Mouse (Mus musculus) ovary, postnatal 10 days (tissue): Measurements from ENCODE around the gene Fgd2.

Experiments
- DNase-seq: peaks from one replicate; pipeline ENCODE4 v3.0.0; 2022; ENCODE audit warnings: low spot score

Fgd2 gene

DNA sequence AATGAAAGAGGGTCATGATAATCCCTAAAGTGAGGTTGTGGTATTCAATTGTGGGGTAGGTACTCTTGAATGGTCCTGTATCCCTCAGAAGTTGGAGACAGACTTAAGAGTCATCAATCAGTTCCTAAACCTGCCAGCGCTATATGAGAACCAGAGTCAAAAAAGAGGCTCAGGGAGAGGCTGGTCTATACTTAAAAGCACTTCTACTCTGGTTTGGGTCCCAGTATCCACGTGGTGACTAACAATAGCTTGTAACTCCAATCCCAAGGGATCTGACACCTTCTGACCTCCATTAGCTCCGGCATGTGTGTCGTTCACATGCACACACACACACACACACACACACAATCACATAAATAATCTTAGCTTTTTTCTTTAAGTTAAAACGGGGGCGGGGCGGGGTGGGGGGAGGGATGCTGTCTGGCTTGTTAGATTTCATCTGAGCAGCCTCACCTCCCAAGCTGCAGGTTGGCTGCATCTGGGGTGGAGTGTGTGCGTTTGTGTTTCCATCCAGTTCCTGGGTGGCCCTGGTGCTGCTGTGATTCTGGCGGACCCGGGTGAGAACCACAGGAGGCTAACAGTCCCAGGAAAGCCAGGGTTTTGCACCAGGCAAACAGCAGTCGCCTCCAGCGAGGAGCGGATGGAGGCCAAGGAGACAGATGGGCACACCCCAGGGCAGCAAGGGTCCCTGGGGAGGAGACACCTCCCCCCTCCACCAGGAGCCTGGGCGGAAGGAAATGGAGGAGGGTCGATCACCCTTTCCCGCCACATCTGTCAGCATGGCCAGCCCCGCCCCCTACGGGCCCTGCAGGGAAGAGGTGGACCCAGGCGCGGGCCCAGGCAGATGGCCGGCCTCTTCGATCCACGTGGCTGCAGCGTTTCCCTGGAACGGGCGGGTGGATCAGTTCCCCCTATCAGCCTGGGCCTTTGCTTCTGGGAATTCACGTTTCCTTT, 37.0 kb downstream of the Fgd2 start:
- peak; percentile 65 for DNase-seq

DNA sequence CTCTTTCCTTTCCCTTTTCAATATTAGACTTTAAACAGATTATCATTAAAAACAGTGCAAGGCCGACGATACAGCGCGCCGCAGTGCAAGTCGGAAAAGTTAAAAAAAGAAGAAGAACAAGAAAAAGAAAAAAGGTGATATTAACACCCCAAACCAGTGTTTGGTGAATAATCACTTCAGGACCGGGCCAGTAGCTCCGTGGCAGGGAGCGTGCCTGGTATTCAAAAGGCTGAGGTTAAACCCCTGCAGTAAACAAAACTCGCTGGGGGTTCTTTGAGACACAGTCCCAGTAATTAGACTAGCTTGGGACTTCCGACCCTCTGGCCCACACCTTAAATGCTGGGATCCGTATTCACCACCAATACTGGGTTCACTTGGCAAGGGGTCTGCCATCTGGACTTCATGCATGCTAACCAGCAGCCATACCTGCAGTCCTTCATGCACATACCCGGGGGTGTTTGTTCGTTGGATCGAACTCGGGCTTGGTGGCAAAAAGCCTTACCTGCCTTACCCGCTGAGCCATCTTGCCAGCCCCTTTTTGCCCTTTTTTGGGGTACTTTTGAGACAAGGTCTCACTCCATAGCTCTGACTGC, 37.8 kb downstream of the Fgd2 start:
- no peak for DNase-seq

DNA sequence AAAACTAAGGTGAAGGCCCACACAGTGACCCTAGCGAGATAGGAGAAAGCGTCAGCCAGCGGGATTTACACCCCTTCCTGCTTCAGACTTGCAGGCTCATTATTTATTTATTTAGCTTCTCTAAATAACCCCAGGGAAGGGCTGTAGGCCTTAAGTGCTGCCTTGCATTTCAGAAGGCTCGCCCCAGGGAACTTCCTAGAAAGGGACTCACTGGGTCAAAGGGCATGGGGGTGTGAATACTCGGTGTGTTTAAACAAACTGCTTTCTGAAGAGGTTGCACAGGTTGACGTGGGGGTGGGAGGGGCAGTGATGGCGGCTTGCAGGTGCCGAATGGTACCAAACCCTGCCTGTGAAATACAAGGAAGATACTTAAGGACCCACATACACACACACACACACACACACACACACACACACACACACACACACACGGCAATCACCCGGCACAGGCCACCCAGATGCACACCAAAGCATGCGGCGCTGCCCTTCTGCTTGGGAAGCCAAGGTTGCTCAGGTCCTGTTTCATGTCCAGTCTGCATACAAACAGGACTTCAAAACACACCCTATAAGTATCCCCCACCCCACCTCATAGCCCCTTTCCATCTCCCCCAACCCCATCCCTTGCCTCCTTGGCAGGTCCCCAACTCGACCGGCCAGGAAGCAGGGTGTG, 38.7 kb downstream of the Fgd2 start:
- DNase-seq: no peak

DNA sequence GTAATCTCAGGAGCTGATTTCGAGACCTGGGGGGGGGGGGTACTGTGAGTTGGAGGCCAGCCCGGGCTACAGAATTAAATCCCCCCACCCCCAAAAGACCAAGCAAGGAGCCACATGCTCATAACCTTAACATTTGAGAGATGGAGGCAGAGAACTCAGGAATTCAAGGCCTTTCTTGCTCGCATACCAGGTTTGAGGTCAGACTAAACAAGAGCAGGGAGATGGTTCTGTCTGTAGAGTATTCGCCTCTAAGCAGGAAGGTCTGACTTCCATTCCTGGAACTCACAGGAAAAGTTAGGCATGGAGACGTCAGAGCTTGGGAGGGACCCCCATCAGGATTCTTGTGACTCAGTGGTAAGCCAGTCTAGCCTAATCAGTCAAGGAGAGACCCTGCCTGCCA, 39.3 kb downstream of the Fgd2 start:
- no peak for DNase-seq

DNA sequence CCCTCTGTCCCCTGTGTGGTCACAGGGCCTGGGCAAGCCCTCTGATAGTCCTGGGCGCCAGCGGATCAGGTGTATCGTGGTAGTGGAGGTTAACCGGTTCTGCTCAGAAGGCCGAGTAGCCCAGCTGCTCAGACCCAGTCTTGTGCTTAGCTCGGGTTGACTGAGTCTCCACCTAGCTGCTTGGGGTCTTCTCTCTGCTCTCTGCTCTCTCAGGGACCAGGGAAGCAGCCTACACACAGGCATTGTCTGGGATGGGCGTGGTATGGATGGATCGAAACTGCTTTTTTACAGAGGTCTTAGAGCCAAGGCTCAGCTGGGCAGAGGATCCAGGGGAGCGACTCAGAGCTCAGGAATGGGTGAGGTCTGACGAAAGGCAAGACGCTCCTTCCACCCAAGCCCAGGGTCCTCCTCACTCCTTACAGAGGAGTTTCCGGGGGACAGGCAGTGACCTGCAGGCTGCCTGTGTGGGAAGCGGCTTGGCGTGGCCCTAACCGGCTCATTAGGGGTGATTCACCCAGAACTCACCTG, 41.1 kb downstream of the Fgd2 start:
- no peak for DNase-seq

DNA sequence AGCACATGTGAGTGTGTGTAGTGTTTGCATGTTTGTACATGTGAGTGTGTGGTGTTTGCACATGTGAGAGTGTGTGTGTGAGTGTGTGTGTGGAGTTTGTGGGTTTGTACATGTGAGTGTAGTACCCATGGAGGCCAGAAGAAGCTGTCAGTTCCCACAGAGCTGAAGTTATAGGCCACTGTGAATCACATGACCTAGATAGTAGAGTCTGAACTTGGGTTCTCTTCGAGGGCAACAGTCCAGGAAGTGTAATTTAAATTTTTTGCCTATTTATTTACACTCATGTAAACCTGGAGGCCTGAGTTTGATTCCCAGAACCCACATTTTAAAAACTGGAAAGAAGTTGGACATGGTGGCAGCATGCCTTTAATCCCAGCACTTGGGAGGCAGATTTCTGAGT, 42.5 kb downstream of the Fgd2 start:
- no peak for DNase-seq

DNA sequence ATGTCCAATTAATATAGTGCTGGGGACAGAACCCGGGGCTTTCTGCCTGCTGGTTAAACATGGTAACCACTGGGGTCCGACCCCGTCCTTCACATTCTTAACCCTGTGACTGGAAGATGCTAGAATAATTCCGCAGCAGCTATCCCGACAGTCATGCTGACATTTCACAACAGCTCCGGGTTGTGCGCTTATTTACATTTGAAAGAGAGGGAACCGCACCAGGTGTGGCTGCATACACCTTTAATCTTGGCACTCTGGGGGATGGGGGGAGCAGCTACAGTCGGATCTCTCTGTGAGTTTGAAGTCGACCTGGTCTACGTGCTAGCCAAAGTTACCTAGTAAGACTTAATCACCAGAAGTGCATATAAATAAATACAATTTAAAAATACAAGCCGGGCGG, 44.8 kb downstream of the Fgd2 start:
- DNase-seq: no peak

DNA sequence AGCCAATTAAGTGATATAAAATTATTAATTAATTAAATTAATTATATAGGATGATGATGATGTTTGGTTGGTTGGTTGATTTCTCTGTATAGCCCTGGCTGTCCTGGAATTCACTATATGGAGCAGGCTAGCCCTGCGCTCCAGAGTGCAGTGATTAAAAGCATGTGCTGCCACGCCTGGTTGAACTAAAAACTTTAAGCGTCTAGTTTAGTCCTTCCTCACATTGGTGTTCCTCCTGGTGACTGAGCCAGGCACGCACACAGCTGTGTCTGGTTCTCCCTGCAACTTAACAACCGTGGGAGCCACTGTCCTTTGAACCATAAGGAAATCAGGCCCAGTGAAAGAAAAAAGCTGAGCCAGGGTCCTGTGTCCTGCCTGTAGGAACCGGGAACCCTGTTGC, 45.4 kb downstream of the Fgd2 start:
- no peak for DNase-seq

DNA sequence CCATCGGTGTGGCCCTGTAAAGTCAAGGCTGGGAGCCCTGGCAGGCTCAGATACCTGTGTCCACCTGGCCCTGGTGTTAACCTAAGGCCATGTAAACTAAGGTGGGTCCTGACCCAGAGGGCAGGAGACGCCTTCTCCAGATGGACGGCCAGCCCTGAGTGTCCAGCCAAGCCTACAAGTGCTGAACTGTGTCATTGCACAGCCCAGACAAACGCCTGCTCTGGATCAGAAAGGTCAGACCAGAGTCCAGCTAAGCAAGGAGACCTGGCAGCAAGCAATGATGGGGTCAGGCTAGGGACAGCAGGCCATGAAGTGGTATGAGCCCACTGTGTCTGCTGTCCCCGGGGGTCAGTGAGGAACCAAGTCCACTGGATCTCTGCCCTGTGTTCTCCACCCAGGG, 46.7 kb downstream of the Fgd2 start:
- no peak for DNase-seq

DNA sequence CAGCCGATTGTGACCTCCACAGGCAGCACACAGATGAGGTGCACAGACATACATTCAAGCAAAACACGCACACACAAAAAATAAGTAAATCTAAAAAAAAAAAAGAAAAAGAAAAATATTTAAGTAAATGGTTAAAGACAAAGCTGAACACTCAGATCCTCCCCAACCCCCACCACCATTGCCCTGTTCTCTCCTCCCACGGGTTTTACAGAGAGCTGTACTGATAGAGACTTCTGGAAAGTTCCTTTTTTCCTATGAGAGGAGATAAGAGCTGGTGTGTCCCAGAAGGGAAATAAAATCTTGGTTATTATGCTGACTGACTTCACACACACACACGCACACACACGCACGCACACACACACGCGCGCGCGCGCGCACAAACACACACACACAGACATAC, 47.6 kb downstream of the Fgd2 start:
- no peak for DNase-seq

DNA sequence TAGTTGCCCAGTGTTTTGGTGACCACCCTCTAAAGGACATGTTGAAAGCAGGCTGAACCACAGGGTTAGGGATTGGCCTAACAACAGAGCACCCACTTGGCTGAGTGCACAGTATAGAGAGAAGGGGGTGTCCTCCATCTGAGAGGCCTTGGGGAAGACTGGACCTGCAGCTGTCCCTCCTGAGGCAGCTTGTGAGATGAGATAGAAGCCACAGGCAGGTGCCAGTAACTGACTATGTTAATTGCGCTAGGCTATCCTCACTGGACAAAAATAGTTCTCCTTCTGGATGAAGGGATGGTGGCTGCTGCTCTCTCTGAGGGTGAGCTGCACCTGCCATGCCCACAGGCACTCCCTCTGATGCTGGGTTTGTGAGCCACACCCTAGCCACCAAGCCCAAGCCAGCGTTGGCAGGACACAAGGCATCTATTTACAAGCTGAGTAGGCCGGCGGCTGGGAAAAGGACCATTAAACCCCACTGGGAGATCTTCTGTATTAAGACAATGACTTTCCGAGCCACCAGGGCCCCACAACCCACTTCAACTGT, 49.2 kb downstream of the Fgd2 start:
- no peak for DNase-seq

DNA sequence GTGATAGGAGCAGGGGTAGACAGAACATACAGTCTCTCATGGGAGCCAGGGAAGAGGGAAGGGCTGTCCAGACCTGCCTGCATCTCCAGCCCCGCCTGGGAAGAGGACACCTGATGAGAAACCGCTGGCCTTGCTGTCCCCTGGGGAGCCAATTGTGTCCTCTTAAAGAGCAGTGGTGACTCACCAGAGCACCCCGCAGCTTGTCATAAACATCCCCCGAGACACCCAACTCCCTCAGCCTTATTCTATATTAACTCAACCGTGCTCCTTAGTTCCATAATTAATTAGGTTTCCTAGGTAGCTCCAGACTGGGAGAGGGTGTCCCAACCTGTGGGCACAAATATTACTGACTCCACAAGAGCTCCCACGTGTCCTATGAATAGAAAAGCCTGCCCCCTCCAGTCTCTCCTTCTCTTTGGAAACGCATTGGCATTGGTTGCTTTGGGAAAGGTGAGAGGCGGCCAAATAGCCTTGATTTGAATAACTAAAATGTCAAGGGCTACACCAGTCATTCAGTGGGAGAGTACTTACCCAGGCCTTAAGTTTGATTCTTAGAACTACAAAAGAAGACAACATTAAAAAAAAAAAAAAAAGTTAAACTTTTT, 51.2 kb downstream of the Fgd2 start:
- DNase-seq: no peak

DNA sequence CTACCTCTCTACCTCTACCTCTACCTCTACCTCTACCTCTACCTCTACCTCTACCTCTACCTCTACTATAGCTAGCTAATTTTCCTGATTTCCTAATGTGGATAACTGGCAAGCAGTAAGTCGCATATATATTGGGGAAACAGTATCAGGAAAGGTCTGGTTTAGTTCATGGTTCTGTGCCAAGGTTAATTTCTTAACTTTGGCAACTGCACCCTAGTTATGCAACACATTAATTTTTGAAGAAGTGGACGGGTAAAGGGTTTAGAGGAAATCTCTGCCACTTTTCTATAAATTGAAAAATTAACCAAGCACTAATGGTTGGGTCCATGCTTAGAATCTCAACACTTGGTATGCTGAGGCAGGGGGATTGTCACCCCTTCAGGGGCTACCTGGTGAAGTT, 53.9 kb downstream of the Fgd2 start:
- no peak for DNase-seq

DNA sequence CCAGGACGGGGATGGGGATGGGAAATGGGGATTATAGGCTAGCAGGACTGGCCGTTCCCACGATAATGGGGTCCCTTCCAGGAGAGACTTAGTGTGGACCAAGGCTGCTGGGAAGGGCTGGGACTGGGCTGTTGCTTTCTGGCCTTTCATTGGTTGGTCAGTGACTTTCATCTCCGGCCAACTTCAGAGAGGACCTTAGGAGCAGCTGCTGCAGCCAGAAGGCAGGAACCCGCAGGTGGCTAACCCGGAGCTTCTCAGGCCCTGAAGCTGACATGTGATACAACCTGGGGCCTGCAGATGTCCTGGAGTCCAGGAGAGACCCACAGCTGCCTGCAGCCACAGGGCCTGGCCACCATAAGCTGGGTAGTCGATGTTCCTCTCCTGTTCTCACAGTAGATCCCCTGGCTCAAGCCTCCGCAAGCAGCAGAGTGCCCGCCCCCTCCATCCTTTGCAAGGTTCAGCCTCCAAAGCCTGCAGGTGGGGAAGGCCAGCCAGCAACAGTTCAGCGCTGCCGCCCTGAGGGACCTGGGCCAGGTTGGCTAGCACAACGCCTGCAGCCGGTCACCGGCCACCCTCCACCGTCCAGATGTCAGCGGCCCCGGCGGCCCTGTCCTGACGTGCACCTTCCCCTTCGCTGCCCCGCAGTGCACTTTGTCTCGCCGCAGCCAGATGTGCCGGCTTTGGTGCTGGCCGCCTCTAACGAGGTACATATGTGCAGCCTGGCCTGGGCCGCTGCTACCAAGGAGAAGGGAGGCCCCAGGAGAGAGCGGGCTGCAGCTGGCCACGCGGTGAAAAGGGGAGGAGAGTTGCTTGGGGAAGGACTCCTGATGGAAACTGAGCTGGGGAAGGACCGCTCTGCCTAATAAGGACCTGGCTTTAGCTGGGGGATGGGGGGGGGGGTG, 55.3 kb downstream of the Fgd2 start:
- peak; percentile 39 for DNase-seq

DNA sequence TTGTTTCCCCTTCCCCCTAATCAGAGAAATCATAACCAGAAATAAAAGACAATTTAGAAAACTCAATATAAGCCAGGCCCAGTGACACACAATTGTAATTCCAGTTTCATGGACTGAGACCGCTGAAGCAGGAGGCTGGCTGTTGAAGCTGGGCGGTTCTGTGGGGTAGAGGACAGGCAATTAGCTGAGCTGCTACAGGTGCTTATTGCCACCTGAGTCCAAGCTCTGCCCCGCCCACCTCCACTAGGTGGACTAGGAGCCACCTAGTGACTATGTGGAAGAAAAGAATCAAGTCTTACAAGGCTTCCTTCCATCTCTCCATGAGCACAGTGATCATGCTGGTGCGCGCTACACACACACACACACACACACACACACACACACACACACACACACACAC, 56.0 kb downstream of the Fgd2 start:
- no peak for DNase-seq

DNA sequence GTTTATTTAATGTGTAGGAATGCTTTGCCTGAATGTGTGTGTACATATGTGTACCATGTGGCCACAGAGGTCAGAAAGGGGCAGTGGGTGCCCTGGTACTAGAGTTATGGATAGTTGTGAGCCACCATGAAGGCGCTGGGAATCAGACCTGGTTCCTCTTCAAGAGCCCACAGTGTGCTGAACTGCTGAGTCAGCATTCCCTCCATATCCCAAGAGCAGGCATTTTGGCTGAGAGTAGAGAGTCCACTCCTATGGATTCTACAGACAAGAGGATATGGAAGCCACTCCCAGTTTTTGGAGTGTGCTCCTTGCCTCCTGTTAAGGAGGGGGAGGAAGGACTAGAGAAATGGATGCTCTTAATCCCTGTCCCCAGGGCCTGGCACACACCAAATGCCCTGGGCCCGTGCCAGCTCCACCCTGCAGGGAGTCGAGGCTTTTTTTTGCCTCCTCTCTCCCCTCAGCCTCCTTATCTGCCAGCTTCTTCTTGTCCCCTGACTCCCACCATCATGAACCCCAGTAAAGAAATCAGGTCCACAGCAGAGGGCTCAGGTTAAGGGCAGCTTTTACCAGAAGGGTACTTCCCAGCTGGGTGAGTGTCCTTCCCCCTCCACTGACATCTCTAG, 58.2 kb downstream of the Fgd2 start:
- DNase-seq: no peak

DNA sequence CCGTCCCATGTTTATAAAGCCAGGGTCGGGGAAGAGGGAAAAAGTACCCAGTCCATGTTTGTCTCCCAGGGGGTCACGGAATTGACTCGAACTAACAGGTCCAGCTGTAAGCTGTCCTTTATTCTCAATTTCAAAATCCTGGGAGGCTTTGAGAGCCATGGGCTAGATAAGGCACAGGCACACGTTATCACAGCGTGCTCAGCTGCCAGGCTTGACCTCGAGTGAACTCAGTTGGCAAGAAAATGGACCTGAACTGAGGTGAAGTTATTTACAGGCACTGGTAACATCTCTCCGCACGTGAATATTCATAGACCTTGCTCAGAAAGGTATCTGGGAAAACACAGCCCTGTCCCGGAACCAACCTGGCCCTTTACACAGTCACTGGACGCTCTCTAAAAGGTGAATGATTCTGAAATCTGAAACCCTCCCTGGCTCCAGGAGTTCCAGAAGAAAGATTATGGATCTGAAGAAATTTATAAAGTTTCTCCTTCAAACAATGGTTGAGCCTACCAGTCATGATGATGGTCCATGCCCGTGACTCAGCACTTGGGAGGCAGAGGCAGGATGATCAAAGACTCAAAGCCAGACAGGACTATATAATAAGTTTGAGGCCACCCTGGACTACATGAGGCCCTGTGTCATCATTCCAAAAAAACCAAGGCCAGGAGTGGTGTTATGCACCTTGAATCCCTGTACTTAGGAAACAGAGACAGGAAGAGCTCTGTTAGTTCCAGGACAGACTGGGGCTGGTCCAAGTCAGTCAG, 59.4 kb downstream of the Fgd2 start:
- no peak for DNase-seq

DNA sequence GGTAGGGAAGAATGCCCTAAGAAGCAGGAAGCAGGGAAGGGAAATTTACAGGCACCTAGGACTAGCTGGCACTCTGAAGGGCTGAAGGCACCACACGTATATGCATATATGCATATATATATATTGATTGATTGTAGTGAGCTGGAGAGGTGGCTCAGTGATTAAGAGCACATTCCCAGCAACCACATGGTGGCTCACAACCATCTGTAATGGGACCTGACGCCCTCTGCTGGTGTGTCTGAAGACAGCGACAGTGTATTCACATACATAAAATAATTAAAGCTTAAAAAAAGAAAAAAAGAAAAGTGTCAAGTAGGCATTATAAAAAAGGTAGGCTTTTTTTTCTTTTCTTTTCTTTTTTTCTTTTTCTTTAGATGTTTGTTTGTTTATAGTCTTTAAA, 60.6 kb downstream of the Fgd2 start:
- no peak for DNase-seq

DNA sequence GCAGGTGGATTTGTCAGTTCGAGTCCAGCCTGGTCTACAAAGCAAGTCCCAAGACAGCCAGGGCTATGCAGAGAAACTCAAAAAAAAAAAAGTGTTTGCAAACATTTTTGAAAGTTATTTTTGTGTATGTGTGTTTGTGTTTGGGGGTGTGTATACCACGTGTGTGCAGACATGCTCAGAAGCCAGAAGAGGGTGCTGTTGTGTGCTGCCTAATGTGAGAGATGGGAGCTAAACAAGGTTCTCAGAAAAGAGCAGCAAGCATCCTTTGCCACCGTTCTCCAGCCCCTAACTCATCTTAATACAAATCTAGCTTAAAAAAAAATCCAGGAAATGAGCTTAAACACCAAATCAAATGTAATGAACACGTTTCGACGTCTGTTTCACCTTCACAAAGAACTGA, 61.6 kb downstream of the Fgd2 start:
- DNase-seq: no peak

DNA sequence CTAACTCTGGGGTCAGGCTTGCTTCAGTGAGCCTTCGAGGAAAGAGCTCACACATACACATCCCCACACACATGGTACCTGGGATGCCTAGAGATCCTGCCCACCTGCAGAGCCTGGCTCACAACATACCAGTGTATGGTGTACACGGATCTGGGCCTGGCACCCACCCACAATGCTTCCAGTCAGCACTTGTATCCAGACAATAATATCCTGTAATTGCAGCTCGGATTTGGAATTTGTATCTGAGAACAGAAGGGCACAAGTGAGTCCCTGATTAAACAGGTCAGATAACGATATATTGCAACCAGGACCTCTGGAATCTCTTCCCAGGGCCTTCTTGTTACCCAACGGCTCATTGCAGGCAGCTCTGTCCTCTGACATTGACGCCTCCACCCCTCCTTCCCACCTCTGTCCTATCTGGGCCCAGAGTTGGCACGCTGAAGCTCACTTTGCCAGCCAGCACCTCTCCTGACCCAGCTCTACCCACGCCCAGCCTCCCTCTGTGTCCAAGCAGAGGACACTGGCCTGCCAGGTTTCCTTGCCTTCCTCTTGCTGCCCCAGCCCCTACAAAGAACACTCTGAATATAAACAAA, 62.3 kb downstream of the Fgd2 start:
- no peak for DNase-seq
